Mouse (Mus musculus) heart, embryonic 12.5 days (tissue): Measurements from ENCODE around the gene Myom1. TPM values are rescaled to one million over a fixed set of nuclear protein-coding genes. Genes with fewer than 3 reads are reported as not detected.

ENCODE experiments used
- ATAC-seq: fragments of 200-750 bp; cut with Nextera tagmentation; 2 replicates; pipeline ENCODE4 v1.8.0; 2017; ENCODE audit warnings: moderate TSS enrichment, moderate library complexity; ENCODE audit not compliant: insufficient number of reproducible peaks, low FRiP score
- H3K27ac ChIP-seq: fragments of 300-500 bp; sonication (generic); 2 replicates; pipeline ENCODE4 v1.5.1; 2016; ENCODE audit warnings: mild to moderate bottlenecking, moderate library complexity; ENCODE audit not compliant: poor library complexity, severe bottlenecking
- H3K27me3 ChIP-seq: fragments of 300-500 bp; sonication (generic); replicated peaks from 2 replicates; pipeline ENCODE4 v1.6.1; 2016; ENCODE audit warnings: mild to moderate bottlenecking, moderate library complexity
- H3K36me3 ChIP-seq: fragments of 300-500 bp; sonication (generic); 2 replicates; pipeline ENCODE4 v1.6.1; 2016; ENCODE audit warnings: mild to moderate bottlenecking, moderate library complexity
- H3K4me1 ChIP-seq: fragments of 300-500 bp; sonication (generic); replicated peaks from 2 replicates; pipeline ENCODE4 v1.6.1; 2016; ENCODE audit warnings: mild to moderate bottlenecking
- H3K4me2 ChIP-seq: fragments of 300-500 bp; sonication (generic); 2 replicates; pipeline ENCODE4 v1.6.1; 2016; ENCODE audit warnings: mild to moderate bottlenecking, moderate library complexity
- H3K4me3 ChIP-seq: fragments of 300-500 bp; sonication (generic); 2 replicates; pipeline ENCODE4 v1.5.1; 2016; ENCODE audit warnings: mild to moderate bottlenecking
- H3K9ac ChIP-seq: fragments of 300-500 bp; sonication (generic); 2 replicates; pipeline ENCODE4 v1.6.1; 2016; ENCODE audit warnings: mild to moderate bottlenecking, moderate library complexity
- H3K9me3 ChIP-seq: fragments of 300-500 bp; sonication (generic); replicated peaks from 2 replicates; pipeline ENCODE4 v1.6.1; 2016; ENCODE audit warnings: mild to moderate bottlenecking, moderate library complexity
- WGBS: fragments of 180-500 bp; shearing (Covaris S2); methylation state at CpG from one replicate; pipeline ENCODE4 v1.1.7; 2016; 5-methylcytosine and 5-hydroxymethylcytosine counted together
- polyA plus RNA-seq: library from polyadenylated mRNA; unstranded; fragments of >200 nt; fragmentation: Nextera tagmentation; extraction: Ambion mirVana; gene quantifications from 2 replicates; pipeline ENCODE4 v1.2.1, GENCODE M21; 2016

The Myom1 gene
- polyA plus RNA-seq, 1 experiment from 2014 or later, result 229 TPM

DNA sequence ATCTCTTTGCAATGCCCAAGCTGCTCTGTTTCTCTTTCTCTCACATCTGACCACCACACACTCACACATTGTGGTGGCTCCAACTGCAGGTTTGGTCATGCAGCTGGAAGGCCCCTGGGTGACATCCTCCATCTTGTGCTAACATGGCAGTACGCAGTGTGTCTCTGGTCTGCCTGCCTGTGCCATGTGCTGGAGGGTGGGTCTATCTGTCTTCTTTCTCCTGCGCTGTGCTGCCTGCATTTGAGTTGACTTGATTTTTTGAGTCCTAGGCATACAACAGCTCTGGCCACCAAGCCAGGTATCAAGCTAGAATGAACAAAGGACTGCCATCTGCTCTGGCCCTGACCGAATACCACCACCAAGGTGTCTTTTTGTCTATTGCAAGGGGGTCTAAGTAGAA is 15.7 kb downstream of the Myom1 start:
- no peaks in the 10 kb centered on the region for H3K27me3 ChIP-seq
- 94% methylated on average over 3 of the region's 3 CpGs for WGBS
- H3K9me3 ChIP-seq, result no peaks in the 10 kb centered on the region
- 0 out of 2 replicates have a peak overlapping the region, but pooled peaks have one; percentile 90 for H3K9ac ChIP-seq
- H3K36me3 ChIP-seq, result peaks cover 9% of the 10 kb centered on the region
- H3K4me3 ChIP-seq, result no peak overlapping the region
- ATAC-seq, result no peak
- peaks cover 51% of the 10 kb centered on the region for H3K4me1 ChIP-seq
- no peak overlapping the region for H3K27ac ChIP-seq
- peak overlapping the region; percentile 59 for H3K4me2 ChIP-seq

GRCm38 (mm10) chr17:71018616-71019308 is 16.3 kb downstream of the Myom1 start:
- Histone ChIP-seq H3K9ac (peak overlapping the region; percentile 90), H3K4me2 (peak overlapping the region; percentile 59), H3K4me3 (peak overlapping the region; percentile 58), H3K4me1 (peaks cover 57% of the 10 kb centered on the region), H3K27me3 (no peaks in the 10 kb centered on the region), H3K9me3 (no peaks in the 10 kb centered on the region), H3K27ac (peak overlapping the region; percentile 99), H3K36me3 (peaks cover 15% of the 10 kb centered on the region)
- WGBS, result 48% methylated on average over 15 of the region's 15 CpGs
- ATAC-seq, result no peak

- no peaks in the 10 kb centered on the region for H3K9me3 ChIP-seq
- peaks cover 21% of the 10 kb centered on the region for H3K36me3 ChIP-seq
- H3K4me2 ChIP-seq, result peak overlapping the region; percentile 59
- peak overlapping the region; percentile 58 for H3K4me3 ChIP-seq
- H3K4me1 ChIP-seq, result peaks cover 60% of the 10 kb centered on the region
- 12% methylated on average over 6 of the region's 6 CpGs for WGBS
- no peaks in the 10 kb centered on the region for H3K27me3 ChIP-seq
- ATAC-seq, result peak; percentile 66
- peak overlapping the region; percentile 90 for H3K9ac ChIP-seq
- peak overlapping the region; percentile 99 for H3K27ac ChIP-seq
These were observed 16.8 kb downstream of the Myom1 start for GRCm38 (mm10) chr17:71019309-71019655.

DNA sequence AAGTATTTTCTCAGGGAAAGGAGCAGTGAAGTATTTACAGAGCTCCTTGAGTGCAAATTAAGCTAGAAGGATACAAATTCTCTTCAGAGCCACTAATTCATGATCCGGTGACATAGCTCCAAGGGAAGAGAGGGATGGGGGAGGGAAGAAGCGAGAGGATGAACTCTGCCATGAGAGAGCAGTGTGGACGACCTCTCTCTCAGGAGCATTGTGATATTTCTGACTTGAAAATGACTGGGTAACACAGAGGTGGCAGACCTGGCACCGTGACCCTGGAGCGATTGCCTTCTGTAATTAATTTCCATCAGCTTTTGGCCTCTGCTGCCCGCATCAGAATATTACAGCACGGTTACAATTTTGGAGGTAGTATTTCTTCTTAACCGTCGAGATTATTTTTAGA is 17.4 kb downstream of the Myom1 start:
- no peak for ATAC-seq
- Histone ChIP-seq H3K4me1 (peaks cover 56% of the 10 kb centered on the region), H3K4me3 (peak overlapping the region; percentile 58), H3K4me2 (peak overlapping the region; percentile 59), H3K9me3 (no peaks in the 10 kb centered on the region), H3K36me3 (peaks cover 23% of the 10 kb centered on the region), H3K27ac (peak overlapping the region; percentile 99), H3K9ac (peak overlapping the region; percentile 90), H3K27me3 (no peaks in the 10 kb centered on the region)
- 38% methylated on average over 9 of the region's 9 CpGs for WGBS

DNA sequence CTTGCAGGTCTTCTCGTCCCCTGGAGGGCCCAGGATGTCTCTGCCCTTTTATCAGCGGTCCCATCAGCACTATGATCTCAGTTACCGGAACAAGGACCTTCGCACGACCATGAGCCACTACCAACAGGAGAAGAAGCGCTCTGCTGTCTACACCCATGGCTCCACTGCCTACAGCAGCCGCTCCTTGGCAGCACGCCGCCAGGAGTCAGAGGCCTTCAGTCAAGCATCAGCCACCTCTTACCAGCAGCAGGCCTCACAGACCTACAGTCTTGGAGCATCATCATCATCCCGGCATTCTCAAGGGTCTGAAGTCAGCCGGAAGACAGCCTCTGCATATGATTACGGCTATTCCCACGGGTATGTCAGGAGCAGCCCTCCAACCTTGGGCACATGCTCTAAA is 20.4 kb downstream of the Myom1 start:
- no peak for ATAC-seq
- Histone ChIP-seq H3K4me1 (peaks cover 68% of the 10 kb centered on the region), H3K27ac (no peak overlapping the region), H3K9me3 (no peaks in the 10 kb centered on the region), H3K27me3 (no peaks in the 10 kb centered on the region), H3K36me3 (peaks cover 35% of the 10 kb centered on the region), H3K9ac (peak overlapping the region; percentile 29), H3K4me3 (0 out of 2 replicates have a peak overlapping the region, but pooled peaks have one; percentile 51), H3K4me2 (peak overlapping the region; percentile 73)
- WGBS, result 79% methylated on average over 13 of the region's 13 CpGs

GRCm38 (mm10) chr17:71024071-71024470 is 21.6 kb downstream of the Myom1 start:
- Histone ChIP-seq H3K36me3 (peaks cover 40% of the 10 kb centered on the region), H3K27ac (no peak overlapping the region), H3K4me2 (no peak overlapping the region)

DNA sequence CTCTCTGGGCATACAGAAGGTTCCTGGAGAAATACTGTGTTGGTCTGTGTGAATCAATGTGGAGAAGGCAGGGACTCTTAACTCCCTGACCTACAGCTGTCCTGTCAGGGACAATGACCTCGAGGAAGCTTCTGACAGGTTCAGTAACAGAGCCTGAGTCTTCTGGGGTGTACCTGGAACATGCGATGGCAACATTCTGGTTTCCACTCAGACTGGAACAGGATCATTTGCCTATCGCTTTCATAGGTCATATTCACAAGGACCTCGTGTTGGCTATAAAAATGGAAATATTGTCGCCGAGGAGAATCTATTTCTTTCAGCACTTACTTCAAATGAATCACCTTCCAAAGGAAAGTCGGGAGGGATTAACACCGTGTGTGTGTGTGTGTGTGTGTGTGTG is 23.5 kb downstream of the Myom1 start:
- H3K27me3 ChIP-seq, result no peaks in the 10 kb centered on the region
- H3K9ac ChIP-seq, result peak overlapping the region; percentile 60; the same call in 1 of the 2 replicates
- peaks cover 55% of the 10 kb centered on the region for H3K4me1 ChIP-seq
- peaks cover 48% of the 10 kb centered on the region for H3K36me3 ChIP-seq
- no peak for ATAC-seq
- no peaks in the 10 kb centered on the region for H3K9me3 ChIP-seq
- no peak overlapping the region for H3K27ac ChIP-seq
- peak overlapping the region; percentile 31 for H3K4me2 ChIP-seq
- H3K4me3 ChIP-seq, result no peak overlapping the region
- 67% methylated on average over 8 of the region's 8 CpGs for WGBS

More at GRCm38 (mm10) chr17:71024071-71024470, 21.6 kb downstream of the Myom1 start:
- H3K27me3 ChIP-seq, result no peaks in the 10 kb centered on the region
- WGBS, result 85% methylated on average over 10 of the region's 10 CpGs
- no peak overlapping the region for H3K4me3 ChIP-seq
- H3K9ac ChIP-seq, result no peak overlapping the region
- H3K9me3 ChIP-seq, result no peaks in the 10 kb centered on the region
- no peak for ATAC-seq
- H3K4me1 ChIP-seq, result peaks cover 60% of the 10 kb centered on the region

DNA sequence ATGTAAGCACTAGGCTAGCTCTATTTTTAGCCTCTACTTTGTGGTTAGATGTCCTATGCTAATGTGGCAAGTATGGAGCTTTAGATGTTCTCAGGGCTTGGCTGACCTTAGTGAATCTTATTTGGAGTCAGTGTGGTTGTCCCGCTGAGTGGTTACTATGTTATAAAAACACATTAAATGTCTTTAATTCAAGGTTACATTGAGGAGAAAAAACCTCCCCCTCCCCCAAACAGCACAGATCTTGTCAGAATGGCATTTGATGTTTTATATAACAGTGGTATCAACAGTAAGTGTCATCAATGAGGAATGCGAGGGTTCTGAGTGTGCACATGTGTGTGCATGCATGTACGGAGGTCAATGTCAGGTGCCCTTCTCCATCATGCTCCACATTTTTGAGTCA is 24.8 kb downstream of the Myom1 start:
- WGBS, result 79% methylated on average over 3 of the region's 3 CpGs
- Histone ChIP-seq H3K4me2 (0 out of 2 replicates have a peak overlapping the region, but pooled peaks have one; percentile 23), H3K4me1 (peaks cover 48% of the 10 kb centered on the region)

DNA sequence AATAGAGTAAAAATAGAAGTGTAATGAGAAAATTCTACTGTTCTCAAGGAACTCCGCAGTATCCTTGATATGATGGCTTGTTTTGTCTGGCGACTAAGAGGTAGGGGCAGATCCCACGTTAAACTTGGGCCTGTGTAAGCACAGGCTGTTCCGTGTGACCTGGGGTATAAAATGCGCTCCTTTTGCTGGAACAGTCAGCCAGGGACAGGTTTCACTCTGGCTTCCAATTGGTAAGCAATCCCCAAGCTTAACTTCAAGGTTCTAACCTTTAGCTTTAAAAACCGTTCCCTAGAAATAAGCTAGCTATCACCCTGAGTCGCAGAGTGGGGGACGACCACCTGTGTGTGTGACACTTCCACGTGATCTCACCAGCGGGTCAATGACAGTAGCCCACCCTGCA is 30.3 kb downstream of the Myom1 start:
- H3K4me2 ChIP-seq, result no peak overlapping the region
- ATAC-seq, result no peak
- no peaks in the 10 kb centered on the region for H3K27me3 ChIP-seq
- H3K4me1 ChIP-seq, result peaks cover 6% of the 10 kb centered on the region
- no peaks in the 10 kb centered on the region for H3K9me3 ChIP-seq
- 76% methylated on average over 10 of the region's 10 CpGs for WGBS
- H3K36me3 ChIP-seq, result peaks cover 44% of the 10 kb centered on the region
- no peak overlapping the region for H3K4me3 ChIP-seq
- no peak overlapping the region for H3K9ac ChIP-seq
- H3K27ac ChIP-seq, result no peak overlapping the region

More for the DNA sequence above, 24.8 kb downstream of the Myom1 start:
- Histone ChIP-seq H3K9ac (no peak overlapping the region), H3K9me3 (no peaks in the 10 kb centered on the region), H3K4me3 (no peak overlapping the region), H3K27me3 (no peaks in the 10 kb centered on the region), H3K36me3 (peaks cover 48% of the 10 kb centered on the region), H3K27ac (peak overlapping the region; percentile 18; the same call in 1 of the 2 replicates)
- no peak for ATAC-seq

DNA sequence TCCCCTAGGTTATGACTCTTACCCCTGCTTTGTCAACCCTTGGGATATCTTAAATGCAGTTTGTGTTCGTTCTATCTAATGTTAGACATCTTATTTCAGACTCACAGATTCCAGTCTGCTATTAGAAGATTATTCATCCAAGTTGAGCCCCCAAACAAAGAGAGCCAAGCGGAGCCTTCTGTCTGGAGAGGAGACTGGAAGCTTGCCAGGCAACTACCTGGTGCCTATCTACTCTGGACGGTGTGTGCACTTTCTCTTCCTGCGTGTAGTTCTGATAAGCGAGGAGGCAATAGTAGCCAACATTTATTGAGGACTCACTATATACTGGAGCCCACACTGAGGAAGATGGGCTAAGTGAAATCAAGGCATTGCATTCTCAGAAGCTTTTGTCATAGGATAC is 32.0 kb downstream of the Myom1 start:
- Histone ChIP-seq H3K9me3 (no peaks in the 10 kb centered on the region), H3K4me2 (no peak overlapping the region), H3K9ac (no peak overlapping the region), H3K4me3 (no peak overlapping the region), H3K27ac (no peak overlapping the region), H3K27me3 (no peaks in the 10 kb centered on the region), H3K4me1 (peaks cover 10% of the 10 kb centered on the region), H3K36me3 (peaks cover 51% of the 10 kb centered on the region)
- no peak for ATAC-seq
- 56% methylated on average over 5 of the region's 5 CpGs for WGBS

GRCm38 (mm10) chr17:71037188-71037587 is 34.8 kb downstream of the Myom1 start:
- Histone ChIP-seq H3K4me1 (peaks cover 22% of the 10 kb centered on the region), H3K36me3 (peaks cover 66% of the 10 kb centered on the region)
- no peak for ATAC-seq

More at GRCm38 (mm10) chr17:71037188-71037587, 34.8 kb downstream of the Myom1 start:
- no peaks in the 10 kb centered on the region for H3K27me3 ChIP-seq
- H3K4me3 ChIP-seq, result no peak overlapping the region
- H3K9ac ChIP-seq, result no peak overlapping the region
- 77% methylated on average over 7 of the region's 7 CpGs for WGBS
- no peak overlapping the region for H3K4me2 ChIP-seq
- H3K27ac ChIP-seq, result no peak overlapping the region
- no peaks in the 10 kb centered on the region for H3K9me3 ChIP-seq
